Mouse (Mus musculus) heart, postnatal 0 days (tissue): ENCODE measurements around the gene Ctxn2.

Experiments
- CTCF ChIP-seq: IDR thresholded peaks from 2 replicates; pipeline ENCODE4 v1.5.1; 2016; ENCODE audit warnings: antibody characterized with exemption, control low read depth, low read depth
- EP300 ChIP-seq: IDR thresholded peaks from 2 replicates; pipeline ENCODE4 v1.6.1; 2016; ENCODE audit warnings: antibody characterized with exemption, low read depth

GRCm38 (mm10) chr2:125126792-125127191 lies 9.7 kb upstream of the Ctxn2 start:
- TF ChIP-seq CTCF, result no peak
- no peak for TF ChIP-seq EP300
